Mouse (Mus musculus) cerebellum, adult 2 months (tissue): ENCODE results near the gene Atp11a.

Experiments
- CTCF ChIP-seq: fragments of 200-500 bp; IDR thresholded peaks from 2 replicates; pipeline ENCODE4 v1.5.1; 2011; ENCODE audit warnings: low read depth, mild to moderate bottlenecking, control low read depth, low read length, moderate library complexity, borderline replicate concordance; ENCODE audit not compliant: insufficient read depth
- POLR2A ChIP-seq: fragments of 200-500 bp; IDR thresholded peaks from 2 replicates; pipeline ENCODE4 v1.6.1; 2011; ENCODE audit warnings: low read length, control low read depth, borderline replicate concordance; ENCODE audit not compliant: insufficient read depth

- TF ChIP-seq CTCF: no peak
- TF ChIP-seq POLR2A: no peak
Observed at GRCm38 (mm10) chr8:12786261-12786957, 29.6 kb downstream of the Atp11a start.
